Mouse (Mus musculus): ENCODE results near the gene Ano3. TPM values are rescaled to one million over a fixed set of nuclear protein-coding genes. Genes with fewer than 3 reads are reported as not detected.
A peak's percentile ranks its signal among the peaks of the same experiment; 100 is the strongest.

Gene Ano3
- total RNA-seq, 2 experiments from 2014 or later = 32.5 to 38.3 TPM

DNA sequence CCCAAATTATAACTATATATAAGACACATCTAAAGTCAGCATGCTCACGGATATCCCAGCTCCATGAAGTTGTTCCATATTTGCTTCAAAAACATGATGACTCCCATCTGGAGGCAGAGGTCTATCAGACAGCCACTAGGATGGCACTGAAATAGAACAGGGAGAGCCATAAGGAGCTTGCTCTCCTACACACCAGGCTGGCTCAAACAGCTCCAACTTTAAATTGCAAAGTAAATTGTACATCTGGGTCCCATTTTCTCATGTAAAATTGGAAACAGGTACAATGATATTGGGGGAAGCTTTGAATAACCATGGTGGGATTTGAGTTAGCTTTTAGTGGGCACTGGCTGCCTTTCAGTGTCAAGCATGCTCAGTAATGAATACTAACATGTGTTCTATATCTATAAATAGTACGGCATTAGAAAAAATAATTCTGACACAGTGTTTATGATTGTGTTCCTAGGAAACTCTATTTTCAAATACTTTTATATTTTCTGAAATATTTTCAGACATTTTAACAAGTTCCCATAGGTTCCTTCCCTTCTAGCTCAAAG is 279.6 kb downstream of the Ano3 start:
- DNase-seq (ENCODE audit: low spot score in 2 of 2) = no peak
- intact Hi-C loops (cut with DNase I) = no loop called here

DNA sequence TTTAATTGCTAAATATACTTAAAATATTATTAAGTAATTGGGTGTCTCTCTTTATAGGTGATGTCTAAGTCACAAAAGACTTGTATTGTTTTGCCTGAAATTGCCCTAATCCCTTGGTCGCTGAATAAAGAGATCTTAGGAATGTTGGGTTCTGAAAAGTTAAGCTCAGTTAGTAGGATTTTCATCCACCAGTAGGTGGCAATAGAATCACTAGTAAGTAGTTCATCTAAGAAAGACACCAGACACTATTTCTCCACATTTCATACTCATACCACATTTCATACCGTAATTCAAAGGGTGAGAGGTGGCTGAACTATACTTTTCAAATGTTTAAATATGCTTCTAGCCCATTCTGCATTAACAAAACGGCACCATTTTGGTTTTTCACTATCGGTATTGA is 287.4 kb downstream of the Ano3 start:
- intact Hi-C loops (cut with DNase I) = loop anchor here (10.0 kb wide), 1 partner anchor 391 kb away; no protein-coding TSS in a partner anchor
- peak; percentile 56 to 67 for DNase-seq (ENCODE audit: low spot score in 2 of 2)

DNA sequence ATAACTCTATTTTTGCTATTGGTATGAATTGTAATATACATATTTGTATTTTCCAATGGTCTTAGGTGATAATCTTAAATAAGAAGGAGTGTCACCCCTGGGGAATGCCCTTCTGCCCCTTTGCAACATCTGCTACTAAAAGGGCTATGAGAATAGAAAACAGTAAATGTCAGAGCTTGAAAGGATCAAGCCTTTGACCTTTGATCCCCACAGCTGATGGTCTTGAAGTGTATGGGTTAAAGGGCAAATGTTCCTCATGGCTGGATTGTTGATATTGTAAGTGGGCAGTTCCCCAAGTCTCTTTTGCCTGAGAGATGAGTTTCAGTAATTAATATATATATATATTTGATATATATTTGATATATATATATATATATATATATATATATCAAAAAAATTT is 305.9 kb downstream of the Ano3 start:
- no peak for DNase-seq (ENCODE audit: low spot score in 2 of 2)
- intact Hi-C loops (cut with DNase I) = no loop called here

DNA sequence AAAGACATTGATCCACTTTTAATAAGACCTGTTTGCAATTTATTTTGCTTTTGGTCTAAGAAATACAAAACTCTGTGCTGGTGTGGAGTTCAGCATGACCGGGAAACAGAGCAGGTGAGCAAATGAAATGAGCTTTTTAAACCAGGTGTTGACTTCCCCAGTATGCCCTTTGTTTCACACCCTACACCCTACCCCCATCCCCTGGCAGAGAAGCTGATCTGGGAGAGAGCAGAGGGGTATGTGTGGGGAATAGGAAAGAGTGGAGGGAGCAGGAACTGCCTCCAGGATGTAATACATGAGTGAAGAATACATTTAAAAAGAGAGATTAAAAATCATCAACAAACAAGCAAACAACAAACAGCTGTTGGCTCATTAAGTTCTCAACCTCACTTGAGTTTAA is 306.4 kb downstream of the Ano3 start:
- intact Hi-C loops (cut with DNase I) = no loop called here
- DNase-seq (ENCODE audit: low spot score in 2 of 2) = no peak

Other genes starting within 250 kb of the Ano3 start
- gene Muc15, start 229.6 kb downstream of the Ano3 start, total RNA-seq (2021) = under 1 TPM; 0.20 to 0.51 TPM
- not detected for gene Gm13941, start 155.1 kb upstream of the Ano3 start, total RNA-seq (2021)
- gene Gm15130, start 202.0 kb upstream of the Ano3 start, total RNA-seq (2021) = not detected

Data from left cerebral cortex, postnatal 14 days (tissue).